Mouse (Mus musculus) heart, adult 2 months (tissue): ENCODE measurements around the gene Pros1.

ENCODE experiments used
- CTCF ChIP-seq: fragments of 200-600 bp; IDR thresholded peaks from 2 replicates; pipeline ENCODE4 v1.8.1; 2022; ENCODE audit warnings: antibody characterized with exemption, mild to moderate bottlenecking, moderate library complexity
- POLR2A ChIP-seq: fragments of 200-500 bp; IDR thresholded peaks from 2 replicates; pipeline ENCODE4 v1.6.1; 2011; ENCODE audit warnings: mild to moderate bottlenecking, low read depth, low read length, control low read depth; ENCODE audit not compliant: insufficient read depth

GRCm38 (mm10) chr16:62971673-62972332, 117.7 kb downstream of the Pros1 start:
- TF ChIP-seq CTCF (no peak), POLR2A (no peak)
